Mouse (Mus musculus) myocyte (in vitro differentiated cells): ENCODE results near the gene Phb2.

Experiments
- CEBPB ChIP-seq: IDR thresholded peaks from 2 replicates; pipeline ENCODE4 v1.6.1; 2011; ENCODE audit warnings: mild to moderate bottlenecking, moderate library complexity; ENCODE audit not compliant: poor library complexity, insufficient read depth, severe bottlenecking
- E2F4 ChIP-seq: IDR thresholded peaks from one replicate; pipeline ENCODE4 v1.6.1; 2011; ENCODE audit warnings: mild to moderate bottlenecking, control low read depth, moderate library complexity; ENCODE audit not compliant: insufficient read depth
- MAX ChIP-seq: IDR thresholded peaks from one replicate; pipeline ENCODE4 v1.6.1; 2011; ENCODE audit warnings: low read depth, mild to moderate bottlenecking, control low read depth
- MYOD1 ChIP-seq, 3 experiments: IDR thresholded peaks; one replicate each; pipeline ENCODE4 v1.6.1; 2011; ENCODE audit warnings: control low read depth in 2 of 3, low read depth in 2 of 3, mild to moderate bottlenecking in 2 of 3, moderate library complexity in 1 of 3; ENCODE audit not compliant: insufficient read length in 2 of 3, control insufficient read depth in 1 of 3
- MYOG ChIP-seq, 3 experiments: IDR thresholded peaks; one replicate each; pipeline ENCODE4 v1.6.1; 2011; ENCODE audit warnings: control low read depth in 2 of 3, low read depth in 2 of 3, mild to moderate bottlenecking in 2 of 3; ENCODE audit not compliant: insufficient read length in 2 of 3, control insufficient read depth in 1 of 3, insufficient read depth in 1 of 3
- POLR2A ChIP-seq: IDR thresholded peaks from one replicate; pipeline ENCODE4 v1.6.1; 2011; ENCODE audit warnings: low read depth, mild to moderate bottlenecking, control low read depth, moderate library complexity; ENCODE audit not compliant: insufficient read length
- POLR2AphosphoS2 ChIP-seq: IDR thresholded peaks from one replicate; pipeline ENCODE4 v1.6.1; 2011; ENCODE audit warnings: low read depth, control low read depth; ENCODE audit not compliant: insufficient read length
- REST ChIP-seq: IDR thresholded peaks from one replicate; pipeline ENCODE4 v1.6.1; 2011; ENCODE audit warnings: mild to moderate bottlenecking, control low read depth, moderate library complexity; ENCODE audit not compliant: insufficient read depth, insufficient read length
- SRF ChIP-seq: IDR thresholded peaks from one replicate; pipeline ENCODE4 v1.6.1; 2011; ENCODE audit warnings: low read depth; ENCODE audit not compliant: control insufficient read depth, insufficient read length
- TCF12 ChIP-seq: IDR thresholded peaks from one replicate; pipeline ENCODE4 v1.6.1; 2011; ENCODE audit warnings: mild to moderate bottlenecking, control low read depth; ENCODE audit not compliant: poor library complexity, insufficient read depth, severe bottlenecking
- TCF3 ChIP-seq: IDR thresholded peaks from one replicate; pipeline ENCODE4 v1.6.1; 2011; ENCODE audit warnings: low read depth, control low read depth; ENCODE audit not compliant: insufficient read length
- USF1 ChIP-seq: IDR thresholded peaks from one replicate; pipeline ENCODE4 v1.6.1; 2011; ENCODE audit warnings: low read depth, mild to moderate bottlenecking, control low read depth, moderate library complexity

DNA sequence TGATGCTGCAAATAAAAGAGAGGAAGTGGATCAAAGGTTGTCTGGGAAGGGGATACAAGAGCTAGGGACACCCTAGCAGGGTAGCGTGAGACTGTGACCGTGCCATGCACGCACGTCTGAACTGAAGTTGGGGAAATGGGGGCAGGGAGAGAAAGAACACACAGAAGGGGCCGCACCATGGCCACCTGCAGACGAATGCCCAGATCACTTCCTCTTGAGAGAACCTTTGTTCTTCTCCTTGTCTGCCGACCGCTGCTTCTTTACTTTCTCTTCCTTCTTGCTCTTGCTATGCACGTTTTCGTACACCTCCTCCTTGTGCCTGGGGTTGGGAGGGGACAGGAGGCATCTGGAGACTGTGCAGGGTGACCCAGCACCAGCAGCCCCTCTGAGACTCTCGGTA lies 8.8 kb downstream of the Phb2 start:
- TF ChIP-seq POLR2A (no peak), TCF12 (no peak), SRF (no peak), CEBPB (no peak), E2F4 (no peak), USF1 (no peak), POLR2AphosphoS2 (no peak), MAX (no peak), MYOG (IDR thresholded peaks at IDR 0.05; ENCODE audit: control insufficient read depth in 1 of 3, insufficient read depth in 1 of 3, insufficient read length in 2 of 3, low read depth in 2 of 3) (no peak), REST (no peak), MYOD1 (IDR thresholded peaks at IDR 0.05; ENCODE audit: control insufficient read depth in 1 of 3, insufficient read length in 2 of 3, low read depth in 2 of 3) (no peak), TCF3 (no peak)
